In the genomic region with DNA sequence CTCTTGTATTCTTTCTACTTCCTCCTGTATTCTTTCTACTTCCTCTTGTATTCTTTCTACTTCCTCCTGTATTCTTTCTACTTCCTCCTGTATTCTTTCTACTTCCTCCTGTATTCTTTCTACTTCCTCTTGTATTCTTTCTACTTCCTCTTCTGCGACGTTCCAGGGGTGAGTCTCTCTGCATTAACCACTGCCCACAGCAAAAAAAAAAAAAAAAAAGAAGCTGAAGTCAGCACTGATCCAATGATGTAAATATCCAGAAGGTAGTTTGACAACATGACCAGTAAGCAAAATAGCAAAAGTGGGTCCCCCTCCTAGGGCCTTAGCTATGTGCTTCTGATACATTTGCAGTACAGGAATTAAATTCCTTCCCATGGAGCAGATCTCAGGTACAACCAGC, we compare ENCODE assay signal across 12 mouse cellular contexts. TPM values are rescaled to one million over a fixed set of nuclear protein-coding genes. Genes with fewer than 3 reads are reported as not detected.
"Had no signal": no experiment of that assay in that cellular context is flagged by ENCODE, and none has a peak within 500 bp of the region (broad histone marks: within the 10 kb centered on the region; RNA-seq: fewer than 3 reads in every experiment).

No protein-coding gene starts in this region.

RNA-seq across cellular contexts. Expression of a gene that starts 26.1 kb away (rescaled TPM):
- total RNA-seq: gastrocnemius, adult 18-20 months; gastrocnemius, postnatal 14 days; gastrocnemius, postnatal 36 days; heart, adult 8-10 months; heart, postnatal 10 days; heart, postnatal 25 days; heart, postnatal 4 days; layer of hippocampus, adult 2 months; layer of hippocampus, postnatal 10 days; layer of hippocampus, postnatal 25 days had no signal
- polyA plus RNA-seq: heart, embryonic 12.5 days; kidney, embryonic 14.5 days had no signal
